Mouse (Mus musculus) T-helper 1 cell (primary cell): ENCODE results near the gene Gm10662.
"Not testable (repeated sequence)": the region's sequence is repeated elsewhere in the genome, so short reads cannot be mapped to it uniquely, and the experiment has no call there.

Experiments
- in situ Hi-C: fragments of 300-600 bp; cut with MboI, MseI; formaldehyde crosslinking; loops from one replicate; pipeline ENCODE4 v1.15.1; 2025; ENCODE audit warnings: high pct_unique_total_duplicates

The Gm10662 gene

GRCm38 (mm10) chr7:23144380-23144779 is at the start of gene Gm10662:
Gm10662 (minus strand) TSS chr7:23144480.
- in situ Hi-C loops = not testable (repeated sequence)

- in situ Hi-C loops = loop anchor here (25.0 kb wide), 3 partner anchors 226 to 1451 kb away; no protein-coding TSS in a partner anchor
These were observed 19.2 kb upstream of the Gm10662 start for GRCm38 (mm10) chr7:23163505-23163904.
